Mouse (Mus musculus) olfactory bulb, adult 2 months (tissue): ENCODE data around the gene D16Ertd472e. TPM values are rescaled to one million over a fixed set of nuclear protein-coding genes. Genes with fewer than 3 reads are reported as not detected.
"Not testable (repeated sequence)": the region's sequence is repeated elsewhere in the genome, so short reads cannot be mapped to it uniquely, and the experiment has no call there.

Source experiments
- H3K27ac ChIP-seq: fragments of 200-500 bp; 2 replicates; pipeline ENCODE4 v1.5.1; 2012; ENCODE audit warnings: low read depth, low read length; ENCODE audit not compliant: insufficient read depth
- H3K4me1 ChIP-seq: fragments of 200-500 bp; 2 replicates; pipeline ENCODE4 v1.6.1; 2012; ENCODE audit warnings: low read length; ENCODE audit not compliant: control insufficient read depth, insufficient read depth
- H3K4me3 ChIP-seq: fragments of 200-500 bp; 2 replicates; pipeline ENCODE4 v1.5.1; 2012; ENCODE audit warnings: mild to moderate bottlenecking, low read depth, low read length, moderate library complexity; ENCODE audit not compliant: insufficient read depth
- CTCF ChIP-seq: fragments of 200-500 bp; IDR thresholded peaks from 2 replicates; pipeline ENCODE4 v1.5.1; 2012; ENCODE audit warnings: low read depth, mild to moderate bottlenecking, low read length, moderate library complexity; ENCODE audit not compliant: insufficient read depth
- POLR2A ChIP-seq: fragments of 200-500 bp; IDR thresholded peaks from 2 replicates; pipeline ENCODE4 v1.6.1; 2012; ENCODE audit warnings: mild to moderate bottlenecking, low read depth, low read length, moderate library complexity; ENCODE audit not compliant: insufficient read depth
- WGBS: fragments of 180-500 bp; shearing (Covaris S2); methylation state at CpG from one replicate; pipeline ENCODE4 v1.1.7; 2018; 5-methylcytosine and 5-hydroxymethylcytosine counted together
- polyA plus RNA-seq: library from polyadenylated mRNA; stranded (reverse); fragments of >200 nt; gene quantifications from 2 replicates; pipeline ENCODE4 v1.2.4, GENCODE M21; 2012; ENCODE audit warnings: low replicate concordance; ENCODE audit not compliant: missing spikeins, insufficient read depth, insufficient read length

D16Ertd472e gene
- polyA plus RNA-seq, 1 experiment, result not detected

- Histone ChIP-seq H3K4me1 (no peaks in the 10 kb centered on the region), H3K4me3 (no peak overlapping the region), H3K27ac (no peak overlapping the region)
- WGBS, result 84% methylated on average over 7 of the region's 7 CpGs
- TF ChIP-seq POLR2A (no peak), CTCF (no peak)
Observed at GRCm38 (mm10) chr16:78518697-78519096, 57.8 kb downstream of the D16Ertd472e start.

DNA sequence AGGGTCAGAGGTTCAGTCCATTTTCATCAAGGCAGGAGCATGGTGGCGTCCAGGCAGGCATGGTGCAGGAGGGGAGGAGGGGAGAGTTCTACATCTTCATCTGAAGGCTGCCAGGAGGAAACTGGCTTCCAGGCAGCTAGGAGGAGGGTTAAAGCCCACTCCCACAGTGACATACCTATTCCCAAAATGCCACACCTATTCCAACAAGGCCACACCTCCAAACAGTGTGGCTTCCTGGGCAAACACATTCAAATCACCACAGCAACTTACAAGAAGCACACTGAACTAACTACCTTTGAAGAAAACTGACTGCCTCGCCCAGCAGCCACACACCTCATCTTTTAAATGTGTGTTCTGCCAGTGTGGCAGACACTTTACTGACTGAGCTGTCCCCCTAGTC is 59.3 kb downstream of the D16Ertd472e start:
- Histone ChIP-seq H3K4me3 (no peak overlapping the region), H3K4me1 (no peaks in the 10 kb centered on the region), H3K27ac (no peak overlapping the region)
- TF ChIP-seq POLR2A (no peak), CTCF (no peak)
- WGBS, result 95% methylated on average over 2 of the region's 2 CpGs

- H3K4me3 ChIP-seq, result no peak overlapping the region
- no peak for TF ChIP-seq POLR2A
- TF ChIP-seq CTCF, result no peak
- WGBS, result 88% methylated on average over 8 of the region's 8 CpGs
Observed at GRCm38 (mm10) chr16:78511526-78511925, 65.0 kb downstream of the D16Ertd472e start.

DNA sequence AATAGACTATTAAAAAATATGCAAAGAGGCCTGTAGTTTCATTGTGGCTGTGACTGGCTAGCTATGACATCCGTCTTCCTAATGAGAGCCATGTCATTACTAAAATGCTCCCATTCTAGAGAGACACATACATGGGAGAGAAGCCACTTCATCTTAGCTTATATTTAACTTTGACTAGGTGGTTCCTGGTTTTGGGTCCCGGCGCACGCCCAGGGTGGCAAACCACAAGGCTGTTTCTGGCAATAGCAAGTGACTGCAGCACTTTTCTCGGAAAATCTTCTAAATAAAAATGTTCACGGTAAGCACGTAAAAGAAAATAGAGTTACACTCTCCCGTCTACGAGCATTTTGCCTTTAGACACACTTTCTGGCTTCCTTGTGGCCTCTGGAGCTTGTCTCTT is 74.0 kb downstream of the D16Ertd472e start:
- TF ChIP-seq POLR2A, result no peak
- Histone ChIP-seq H3K27ac (no peak overlapping the region), H3K4me1 (no peaks in the 10 kb centered on the region), H3K4me3 (no peak overlapping the region)
- 93% methylated on average over 9 of the region's 9 CpGs for WGBS

More at GRCm38 (mm10) chr16:78511526-78511925, 65.0 kb downstream of the D16Ertd472e start:
- H3K4me1 ChIP-seq, result no peaks in the 10 kb centered on the region
- no peak overlapping the region for H3K27ac ChIP-seq

GRCm38 (mm10) chr16:78492696-78493095 is 83.8 kb downstream of the D16Ertd472e start:
- H3K4me3 ChIP-seq, H3K4me1 ChIP-seq, H3K27ac ChIP-seq: not testable (repeated sequence)
- 96% methylated on average over 12 of the region's 12 CpGs for WGBS

DNA sequence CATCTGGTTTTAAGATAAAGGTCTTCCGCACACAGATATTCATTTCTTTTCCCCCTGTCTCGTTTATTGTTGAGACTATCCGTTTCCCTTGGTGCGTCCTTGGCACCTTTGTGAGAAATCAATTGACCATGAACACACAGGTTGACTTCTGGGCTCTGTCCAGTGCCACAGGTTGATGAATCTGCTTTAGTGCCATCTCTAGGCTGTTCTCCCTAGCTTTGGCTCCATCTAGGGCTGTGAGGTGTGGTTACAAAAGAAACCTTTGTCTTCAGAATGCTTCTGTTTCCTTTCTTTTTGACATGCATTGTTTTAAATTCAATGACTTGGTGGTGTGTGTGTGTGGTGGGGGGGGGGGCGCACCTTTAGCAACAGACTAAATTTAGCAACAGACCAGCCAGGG is 85.7 kb downstream of the D16Ertd472e start:
- WGBS, result 66% methylated on average over 5 of the region's 5 CpGs
- no peak overlapping the region for H3K4me3 ChIP-seq
- no peak overlapping the region for H3K27ac ChIP-seq
- peaks cover 3% of the 10 kb centered on the region for H3K4me1 ChIP-seq
- TF ChIP-seq POLR2A, result no peak
- no peak for TF ChIP-seq CTCF

Other genes with a start within 250 kb of the D16Ertd472e start
- not detected in 2 replicates for gene Btg3, start 199.5 kb downstream of the D16Ertd472e start, polyA plus RNA-seq